Mouse (Mus musculus): Measurements from ENCODE around the gene Dapk2. TPM values are rescaled to one million over a fixed set of nuclear protein-coding genes. Genes with fewer than 3 reads are reported as not detected.

Dapk2 gene
- 10 to 100 TPM; 14.1 to 18.4 TPM for total RNA-seq (2023)

GRCm38 (mm10) chr9:66157958-66158830, at the start of gene Dapk2:
TSS of gene Dapk2 (plus strand) at chr9:66158223.

GRCm38 (mm10) chr9:66126456-66127192, 31.4 kb upstream of the Dapk2 start, which contains the start of the genes Snx1 and Ciao2a:
TSS of gene Snx1 (minus strand) at chr9:66126587.
TSS of gene Ciao2a (plus strand) at chr9:66126611.

Other genes starting within 250 kb of the Dapk2 start
- 10 to 100 TPM; 26.9 to 28.4 TPM for gene Trip4, start 249.4 kb upstream of the Dapk2 start, total RNA-seq (2023)
- 10 to 100 TPM; 40.7 to 46.4 TPM for gene Csnk1g1, start 249.3 kb upstream of the Dapk2 start, total RNA-seq (2023)
- gene Ppib, start 98.0 kb upstream of the Dapk2 start, total RNA-seq (2023), result 100 to 1,000 TPM; 182 to 215 TPM
- under 1 TPM; 0.37 to 0.91 TPM for gene Snx22, start 88.5 kb upstream of the Dapk2 start, total RNA-seq (2023)
- gene Snx1, start 31.6 kb upstream of the Dapk2 start, total RNA-seq (2023), result 10 to 100 TPM; 75.3 to 88.6 TPM
- gene Ciao2a, start 31.6 kb upstream of the Dapk2 start, total RNA-seq (2023), result 10 to 100 TPM; 65.5 to 84.9 TPM
- gene Herc1, start 192.2 kb downstream of the Dapk2 start, total RNA-seq (2023), result 10 to 100 TPM; 73.3 to 82.9 TPM